Mouse (Mus musculus): ENCODE measurements around the gene Gm12248. TPM values are rescaled to one million over a fixed set of nuclear protein-coding genes. Genes with fewer than 3 reads are reported as not detected.

Gm12248 gene
- total and polyA plus RNA-seq, 3 experiments = not detected

DNA sequence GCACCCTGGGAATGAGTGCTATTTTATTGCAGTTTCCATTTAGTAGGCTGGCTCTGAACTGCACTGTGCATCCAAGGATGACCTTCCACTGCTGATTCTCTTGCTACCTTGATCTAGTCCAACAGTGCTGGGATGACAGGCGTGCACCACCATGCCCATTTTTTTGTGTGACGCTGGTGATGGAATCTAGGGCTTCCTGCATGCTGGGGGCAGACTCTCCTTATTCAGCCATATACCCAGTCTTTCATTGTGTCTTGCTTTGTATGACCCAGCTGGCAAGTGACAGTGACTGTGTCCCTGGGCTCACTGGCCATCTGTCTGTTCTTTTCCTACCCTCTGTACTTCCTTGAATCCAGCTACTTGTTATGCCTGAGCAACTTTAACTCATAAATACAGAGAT lies 30.8 kb upstream of the Gm12248 start (continued):
- TF ChIP-seq ETS1 (conservative IDR thresholded peaks at IDR 0.05; ENCODE audit: low read depth, low read length) (no peak), MAZ (IDR thresholded peaks at IDR 0.05; ENCODE audit: low read depth, low read length) (no peak)

DNA sequence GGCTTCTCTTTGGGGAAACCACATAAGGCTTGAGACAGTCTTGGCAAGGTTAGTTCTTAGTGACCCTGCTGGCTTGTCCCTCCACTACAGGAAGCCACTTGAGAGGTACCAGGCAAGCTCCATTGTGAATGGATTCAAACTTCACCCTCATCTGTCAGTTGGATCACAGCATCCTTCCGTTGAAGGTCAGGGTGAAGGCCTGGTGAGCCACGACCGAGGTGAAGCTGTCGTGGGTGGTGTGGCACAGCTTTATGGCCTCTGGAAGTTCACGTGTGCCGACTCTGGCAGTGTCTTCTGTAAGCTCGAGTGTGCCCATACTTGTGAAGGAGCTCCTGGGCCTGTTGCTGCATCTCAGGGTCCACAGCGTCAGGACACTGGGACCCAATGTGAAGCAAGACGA lies 28.4 kb upstream of the Gm12248 start:
- DNase-seq (ENCODE audit: extremely low read depth) = no peak
- in situ Hi-C loops (cut with MboI; ENCODE audit: low pct_ligation_motif_present, low pct_unique_long_range_greater_than_20kb, low sequenced_read_pairs) (no loop called here), dilution Hi-C loops (cut with MboI; ENCODE audit: extremely low pct_ligation_motif_present, extremely low pct_unique_long_range_greater_than_20kb, low sequenced_read_pairs) (no loop called here)
- Histone ChIP-seq H3K9me3 (replicated peaks; ENCODE audit: low read length) (no peaks in the 10 kb centered on the region), H3K36me3 (replicated peaks in 1 of 2; ENCODE audit: control insufficient read depth in 1 of 2, insufficient read depth in 1 of 2, low read length in 1 of 2) (peaks cover 89 to 97% of the 10 kb centered on the region in 2 experiments), H3K27ac (ENCODE audit: insufficient read depth, low read depth) (no peak overlapping the region), H3K4me2 (ENCODE audit: insufficient read depth, low read depth, poor library complexity, severe bottlenecking) (no peak overlapping the region), H3K79me2 (replicated peaks; ENCODE audit: control insufficient read depth, extremely low read depth, insufficient read depth, poor library complexity, severe bottlenecking) (peaks cover 2% of the 10 kb centered on the region), H3K9ac (ENCODE audit: insufficient read depth, low read depth) (no peak overlapping the region), H3K4me3 (replicated peaks in 1 of 3; ENCODE audit: low read depth in 2 of 3, low read length in 2 of 3, poor library complexity in 1 of 3) (no peak overlapping the region), H3K4me1 (ENCODE audit: control insufficient read depth in 1 of 2, insufficient read depth in 2 of 2) (peaks cover 7% of the 10 kb centered on the region in 2 experiments; a peak in 3 of 4 replicates), H3K27me3 (replicated peaks) (no peaks in the 10 kb centered on the region)
- TF ChIP-seq MAFK (IDR thresholded peaks at IDR 0.05; ENCODE audit: insufficient replicate concordance, low read length) (no peak), GABPA (IDR thresholded peaks at IDR 0.05; ENCODE audit: insufficient replicate concordance, low read depth, low read length) (no peak), PAX5 (IDR thresholded peaks at IDR 0.05; ENCODE audit: low read length) (no peak), E2F4 (IDR thresholded peaks at IDR 0.05; ENCODE audit: insufficient replicate concordance, low read depth, low read length) (no peak), CHD2 (IDR thresholded peaks at IDR 0.05; ENCODE audit: low read length) (no peak), JUN (IDR thresholded peaks at IDR 0.05; ENCODE audit: insufficient read depth, low read depth, low read length) (no peak), POLR2AphosphoS2 (IDR thresholded peaks at IDR 0.05; ENCODE audit: low read depth, low read length) (no peak)

- Histone ChIP-seq H3K4me1 (ENCODE audit: control insufficient read depth in 1 of 2, insufficient read depth in 2 of 2) (peaks cover 10 to 11% of the 10 kb centered on the region in 2 experiments; a peak in 3 of 4 replicates), H3K4me2 (ENCODE audit: insufficient read depth, low read depth, poor library complexity, severe bottlenecking) (no peak overlapping the region), H3K4me3 (replicated peaks in 1 of 3; ENCODE audit: low read depth in 2 of 3, low read length in 2 of 3, poor library complexity in 1 of 3) (no peak overlapping the region), H3K27ac (ENCODE audit: insufficient read depth, low read depth) (no peak overlapping the region; the same call in 1 of the 2 replicates), H3K36me3 (replicated peaks in 1 of 2; ENCODE audit: control insufficient read depth in 1 of 2, insufficient read depth in 1 of 2, low read length in 1 of 2) (peaks cover 88 to 97% of the 10 kb centered on the region in 2 experiments), H3K79me2 (replicated peaks; ENCODE audit: control insufficient read depth, extremely low read depth, insufficient read depth, poor library complexity, severe bottlenecking) (peaks cover 6% of the 10 kb centered on the region), H3K9me3 (replicated peaks; ENCODE audit: low read length) (no peaks in the 10 kb centered on the region), H3K9ac (ENCODE audit: insufficient read depth, low read depth) (no peak overlapping the region), H3K27me3 (replicated peaks) (no peaks in the 10 kb centered on the region)
- TF ChIP-seq NELFE (IDR thresholded peaks at IDR 0.05; ENCODE audit: low read depth, low read length) (no peak), IRF4 (IDR thresholded peaks at IDR 0.05; ENCODE audit: low read depth, low read length) (no peak), MYC (IDR thresholded peaks at IDR 0.05; ENCODE audit: low read depth, low read length) (no peak), MXI1 (IDR thresholded peaks at IDR 0.05; ENCODE audit: low read depth, low read length) (no peak), BHLHE40 (IDR thresholded peaks at IDR 0.05; ENCODE audit: low read depth, low read length) (no peak), MAFK (IDR thresholded peaks at IDR 0.05; ENCODE audit: insufficient replicate concordance, low read length) (no peak), ZKSCAN1 (IDR thresholded peaks at IDR 0.05; ENCODE audit: borderline replicate concordance, low read depth, low read length) (no peak), MEF2A (IDR thresholded peaks at IDR 0.05; ENCODE audit: borderline replicate concordance, low read depth, low read length) (no peak), HCFC1 (IDR thresholded peaks at IDR 0.05; ENCODE audit: low read depth, low read length) (no peak), MAX (IDR thresholded peaks at IDR 0.05; ENCODE audit: low read length) (no peak), RCOR1 (conservative IDR thresholded peaks at IDR 0.05; ENCODE audit: low read depth, low read length) (no peak), MAZ (IDR thresholded peaks at IDR 0.05; ENCODE audit: low read depth, low read length) (no peak), ELF1 (IDR thresholded peaks at IDR 0.05; ENCODE audit: low read depth, low read length) (no peak)
- no peak for DNase-seq (ENCODE audit: extremely low read depth)
- in situ Hi-C loops (cut with MboI; ENCODE audit: low pct_ligation_motif_present, low pct_unique_long_range_greater_than_20kb, low sequenced_read_pairs) (no loop called here), dilution Hi-C loops (cut with MboI; ENCODE audit: extremely low pct_ligation_motif_present, extremely low pct_unique_long_range_greater_than_20kb, low sequenced_read_pairs) (no loop called here)
Measured at GRCm38 (mm10) chr11:58120655-58121054, 27.7 kb upstream of the Gm12248 start.

All from CH12.LX (cell line).